Mouse (Mus musculus) E14TG2a.4 (cell line): ENCODE measurements around the gene Adam19.

Experiments
- CTCF ChIP-seq: conservative IDR thresholded peaks from 2 replicates; pipeline ENCODE4 v1.5.1; 2014; ENCODE audit warnings: low read length
- NANOG ChIP-seq: IDR thresholded peaks from 2 replicates; pipeline ENCODE4 v1.6.1; 2014; ENCODE audit warnings: borderline replicate concordance, low read length, mixed read lengths
- POU5F1 ChIP-seq: IDR thresholded peaks from 2 replicates; pipeline ENCODE4 v1.6.1; 2014; ENCODE audit warnings: low read length, borderline replicate concordance

GRCm38 (mm10) chr11:46131022-46131986, 75.5 kb downstream of the Adam19 start:
- TF ChIP-seq CTCF, result no peak
- no peak for TF ChIP-seq NANOG
- no peak for TF ChIP-seq POU5F1
